Mouse (Mus musculus): Measurements from ENCODE around the gene Coa7. TPM values are rescaled to one million over a fixed set of nuclear protein-coding genes. Genes with fewer than 3 reads are reported as not detected.

Gene Coa7
- polyA plus RNA-seq, 1 experiment from 2014 or later: 50.1 TPM

- 76% methylated on average over 12 of the region's 12 CpGs for WGBS
- Histone ChIP-seq H3K27me3 (ENCODE audit: insufficient read depth, low read length) (no peaks in the 10 kb centered on the region), H3K9ac (no peak overlapping the region), H3K27ac (ENCODE audit: low read depth) (no peak overlapping the region), H3K36me3 (ENCODE audit: insufficient read depth) (no peaks in the 10 kb centered on the region), H3K4me1 (ENCODE audit: insufficient read depth) (no peaks in the 10 kb centered on the region), H3K4me3 (ENCODE audit: low read depth, low read length) (no peak overlapping the region), H3K9me3 (ENCODE audit: low read depth, low read length) (peaks cover 4% of the 10 kb centered on the region; the same call in 1 of the 2 replicates), H3K4me2 (no peak overlapping the region)
- TF ChIP-seq CTCF (IDR thresholded peaks at IDR 0.05; ENCODE audit: low read depth): no peak
- ATAC-seq (ENCODE audit: insufficient read depth) (no peak), DNase-seq (no peak)
These were observed 10.0 kb upstream of the Coa7 start for GRCm38 (mm10) chr4:108317656-108318605.

GRCm38 (mm10) chr4:108318649-108319615 lies 9.0 kb upstream of the Coa7 start:
- DNase-seq: no peak
- WGBS: 55% methylated on average over 7 of the region's 8 CpGs
- no peak overlapping the region for H3K9ac ChIP-seq
- H3K27ac ChIP-seq (ENCODE audit: low read depth): no peak overlapping the region
- H3K27me3 ChIP-seq (ENCODE audit: insufficient read depth, low read length): no peaks in the 10 kb centered on the region
- H3K9me3 ChIP-seq (ENCODE audit: low read depth, low read length): peaks cover 4% of the 10 kb centered on the region; the same call in 1 of the 2 replicates
- no peak for TF ChIP-seq CTCF (IDR thresholded peaks at IDR 0.05; ENCODE audit: low read depth)
- H3K36me3 ChIP-seq (ENCODE audit: insufficient read depth): no peaks in the 10 kb centered on the region
- no peaks in the 10 kb centered on the region for H3K4me1 ChIP-seq (ENCODE audit: insufficient read depth)
- H3K4me3 ChIP-seq (ENCODE audit: low read depth, low read length): no peak overlapping the region
- no peak overlapping the region for H3K4me2 ChIP-seq
- ATAC-seq (ENCODE audit: insufficient read depth): no peak

DNA sequence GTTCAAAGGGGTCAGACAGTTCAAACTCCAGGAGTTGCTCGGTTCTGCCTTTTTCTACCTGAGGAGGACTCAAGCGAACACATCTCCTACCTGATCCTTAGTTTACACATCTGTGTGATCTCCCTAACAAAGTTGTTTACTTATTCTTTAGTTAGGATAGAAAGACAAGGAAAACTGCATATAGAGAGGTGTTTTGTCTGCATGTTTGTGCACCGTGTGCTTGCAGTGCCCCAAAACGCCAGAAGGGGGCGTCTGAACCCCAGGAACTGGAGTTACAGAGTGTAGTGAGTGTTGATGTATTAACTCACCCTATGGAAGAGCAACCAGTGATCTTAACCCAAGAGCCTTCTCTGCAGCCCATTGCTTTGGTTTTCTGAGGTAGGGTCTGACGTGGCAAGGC lies 8.2 kb upstream of the Coa7 start:
- H3K4me3 ChIP-seq (ENCODE audit: low read depth, low read length): no peak overlapping the region
- no peaks in the 10 kb centered on the region for H3K36me3 ChIP-seq (ENCODE audit: insufficient read depth)
- H3K9me3 ChIP-seq (ENCODE audit: low read depth, low read length): peaks cover 4% of the 10 kb centered on the region; the same call in 1 of the 2 replicates
- peak; percentile 47 for TF ChIP-seq CTCF (IDR thresholded peaks at IDR 0.05; ENCODE audit: low read depth)
- no peaks in the 10 kb centered on the region for H3K4me1 ChIP-seq (ENCODE audit: insufficient read depth)
- ATAC-seq (ENCODE audit: insufficient read depth) (no peak), DNase-seq (no peak)
- no peak overlapping the region for H3K9ac ChIP-seq
- no peak overlapping the region for H3K27ac ChIP-seq (ENCODE audit: low read depth)
- H3K4me2 ChIP-seq: no peak overlapping the region
- no peaks in the 10 kb centered on the region for H3K27me3 ChIP-seq (ENCODE audit: insufficient read depth, low read length)
- 69% methylated on average over 6 of the region's 6 CpGs for WGBS

DNA sequence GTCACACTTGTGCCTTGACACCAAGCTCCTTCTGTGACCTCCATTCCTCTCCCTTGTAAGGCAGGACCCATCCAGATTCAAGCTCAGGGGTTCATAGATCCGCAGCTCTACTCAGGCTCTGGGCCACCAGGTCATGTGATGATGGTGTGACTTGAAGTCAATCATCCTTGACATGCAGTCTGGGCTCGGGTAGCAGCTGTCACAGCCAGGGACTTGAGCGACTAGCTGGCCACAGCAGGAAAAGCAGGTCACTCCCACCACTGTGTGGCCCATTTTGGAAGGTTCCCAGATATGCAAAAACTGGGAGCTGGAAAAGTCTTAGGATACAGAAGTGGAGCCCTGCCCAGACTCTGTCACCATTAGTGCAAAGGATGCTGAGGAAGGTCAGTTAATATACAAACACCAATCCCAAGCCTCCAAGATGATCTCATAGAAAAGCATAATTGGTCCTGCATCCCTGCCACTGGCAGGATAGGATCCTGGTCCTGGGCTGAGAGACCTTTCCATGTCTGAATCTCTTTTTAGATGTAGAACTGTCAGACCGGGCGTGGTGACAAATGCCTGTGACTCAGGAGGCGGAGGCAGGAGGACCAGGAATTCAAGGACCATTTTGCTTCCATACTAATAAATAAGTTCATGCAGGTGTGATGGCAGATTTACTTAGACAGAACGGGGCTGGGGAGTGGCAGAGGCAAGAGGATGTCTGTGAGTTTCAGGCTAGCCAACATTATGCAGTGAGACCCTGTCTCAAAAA lies 7.1 kb upstream of the Coa7 start:
- Histone ChIP-seq H3K4me1 (ENCODE audit: insufficient read depth) (no peaks in the 10 kb centered on the region), H3K4me2 (no peak overlapping the region), H3K27me3 (ENCODE audit: insufficient read depth, low read length) (no peaks in the 10 kb centered on the region), H3K27ac (ENCODE audit: low read depth) (no peak overlapping the region), H3K9me3 (ENCODE audit: low read depth, low read length) (peaks cover 4% of the 10 kb centered on the region; the same call in 1 of the 2 replicates), H3K9ac (no peak overlapping the region), H3K36me3 (ENCODE audit: insufficient read depth) (no peaks in the 10 kb centered on the region), H3K4me3 (ENCODE audit: low read depth, low read length) (no peak overlapping the region)
- no peak for TF ChIP-seq CTCF (IDR thresholded peaks at IDR 0.05; ENCODE audit: low read depth)
- DNase-seq (no peak), ATAC-seq (ENCODE audit: insufficient read depth) (no peak)
- 72% methylated on average over 7 of the region's 7 CpGs for WGBS

DNA sequence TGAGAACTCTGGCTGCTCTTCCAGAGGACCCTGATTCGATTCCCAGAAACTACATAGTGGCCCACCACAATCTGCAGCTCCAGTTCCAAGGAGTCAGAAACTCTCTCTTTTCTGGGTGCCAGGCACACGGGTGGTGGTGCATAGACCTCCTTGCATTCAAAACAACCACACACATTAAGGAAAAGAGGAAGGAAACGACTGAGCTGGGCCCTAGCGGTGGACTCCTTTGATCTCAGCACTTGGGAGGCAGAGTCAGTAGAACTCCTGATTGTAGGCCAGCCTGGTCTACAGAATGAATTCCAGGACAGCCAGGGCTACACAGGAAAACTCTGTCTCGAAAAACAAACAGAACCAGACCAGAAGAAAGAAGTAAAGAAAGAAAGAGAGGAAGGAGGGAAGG lies 4.4 kb upstream of the Coa7 start:
- TF ChIP-seq CTCF (IDR thresholded peaks at IDR 0.05; ENCODE audit: low read depth): no peak
- DNase-seq (no peak), ATAC-seq (ENCODE audit: insufficient read depth) (no peak)
- Histone ChIP-seq H3K9me3 (ENCODE audit: low read depth, low read length) (peaks cover 4% of the 10 kb centered on the region; the same call in 1 of the 2 replicates), H3K27me3 (ENCODE audit: insufficient read depth, low read length) (no peaks in the 10 kb centered on the region), H3K4me1 (ENCODE audit: insufficient read depth) (0 out of 2 replicates have a peak, but pooled peaks cover 2% of the 10 kb centered on the region), H3K27ac (ENCODE audit: low read depth) (no peak overlapping the region), H3K9ac (no peak overlapping the region), H3K36me3 (ENCODE audit: insufficient read depth) (no peaks in the 10 kb centered on the region), H3K4me2 (no peak overlapping the region), H3K4me3 (ENCODE audit: low read depth, low read length) (no peak overlapping the region)
- 62% methylated on average over 5 of the region's 5 CpGs for WGBS

DNA sequence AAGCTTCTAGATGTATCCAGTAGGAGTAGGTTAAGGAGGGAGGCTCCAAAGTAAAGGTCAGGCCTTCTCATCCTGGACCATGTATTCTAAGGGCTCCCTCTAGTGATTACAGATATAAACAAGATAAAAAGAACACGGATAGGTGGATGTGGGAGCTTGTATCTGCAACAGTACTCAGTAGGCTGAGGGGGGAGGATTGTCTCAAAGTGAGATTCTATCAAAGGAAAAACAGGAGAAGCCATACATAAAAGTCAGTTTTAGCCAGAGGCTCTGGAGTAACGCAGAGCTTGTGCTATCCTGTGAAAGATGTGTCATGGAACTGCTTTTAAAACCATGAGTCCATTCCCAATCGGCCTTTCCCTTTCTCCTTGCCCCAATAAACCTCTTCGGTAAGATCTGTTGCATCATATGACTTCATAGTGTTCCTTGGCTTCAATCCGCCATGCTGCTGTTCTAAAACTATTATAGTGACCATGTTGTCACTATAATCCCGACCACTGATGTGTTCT lies 815 bp upstream of the Coa7 start:
- peak; percentile 56 for DNase-seq

More for the DNA sequence above, 815 bp upstream of the Coa7 start:
- Histone ChIP-seq H3K9me3 (ENCODE audit: low read depth, low read length) (no peaks in the 10 kb centered on the region), H3K4me2 (peak overlapping the region; percentile 66), H3K27ac (ENCODE audit: low read depth) (peak overlapping the region; percentile 92), H3K27me3 (ENCODE audit: insufficient read depth, low read length) (no peaks in the 10 kb centered on the region), H3K4me3 (ENCODE audit: low read depth, low read length) (peak overlapping the region; percentile 59), H3K9ac (peak overlapping the region; percentile 63), H3K4me1 (ENCODE audit: insufficient read depth) (0 out of 2 replicates have a peak, but pooled peaks cover 4% of the 10 kb centered on the region), H3K36me3 (ENCODE audit: insufficient read depth) (peaks cover 9% of the 10 kb centered on the region; the same call in 1 of the 2 replicates)
- peak; percentile 4; the same call in 1 of the 2 replicates for ATAC-seq (ENCODE audit: insufficient read depth)
- 35% methylated on average over 6 of the region's 6 CpGs for WGBS
- TF ChIP-seq CTCF (IDR thresholded peaks at IDR 0.05; ENCODE audit: low read depth): peak; percentile 45

Data from lung, embryonic 14.5 days (tissue).